Mouse (Mus musculus) heart, adult 11 months (tissue): ENCODE measurements around the gene Otogl.
"Not testable (repeated sequence)": the region's sequence is repeated elsewhere in the genome, so short reads cannot be mapped to it uniquely, and the experiment has no call there.

Experiments used
- DNase-seq: peaks from one replicate; pipeline ENCODE4 v3.0.0; 2022

Gene Otogl

GRCm38 (mm10) chr10:107804285-107804684 is 107.6 kb downstream of the Otogl start:
- not testable (repeated sequence) for DNase-seq

- DNase-seq: peak; percentile 89
Measured at GRCm38 (mm10) chr10:107799671-107800353, 112.1 kb downstream of the Otogl start.

GRCm38 (mm10) chr10:107794812-107795756 is 116.8 kb downstream of the Otogl start:
- DNase-seq: no peak

- DNase-seq: no peak
Measured at GRCm38 (mm10) chr10:107792491-107792890, 119.4 kb downstream of the Otogl start.

GRCm38 (mm10) chr10:107779548-107779947 is 132.4 kb downstream of the Otogl start:
- no peak for DNase-seq

- no peak for DNase-seq
Measured at GRCm38 (mm10) chr10:107759624-107760023, 152.3 kb downstream of the Otogl start.

GRCm38 (mm10) chr10:107753471-107753870 is 158.5 kb downstream of the Otogl start:
- DNase-seq: no peak

GRCm38 (mm10) chr10:107752351-107753143 is 159.4 kb downstream of the Otogl start:
- DNase-seq: peak; percentile 89

GRCm38 (mm10) chr10:107751944-107752343 is 160.0 kb downstream of the Otogl start:
- DNase-seq: no peak

GRCm38 (mm10) chr10:107747566-107747965 is 164.4 kb downstream of the Otogl start:
- no peak for DNase-seq

- DNase-seq: no peak
Measured at GRCm38 (mm10) chr10:107746717-107747116, 165.2 kb downstream of the Otogl start.

- no peak for DNase-seq
Measured at GRCm38 (mm10) chr10:107739815-107740214, 172.1 kb downstream of the Otogl start.

- no peak for DNase-seq
Measured at GRCm38 (mm10) chr10:107737743-107738142, 174.2 kb downstream of the Otogl start.

GRCm38 (mm10) chr10:107735448-107735847 is 176.5 kb downstream of the Otogl start:
- DNase-seq: no peak

- no peak for DNase-seq
Measured at GRCm38 (mm10) chr10:107734327-107734726, 177.6 kb downstream of the Otogl start.

GRCm38 (mm10) chr10:107725631-107726030 is 186.3 kb downstream of the Otogl start:
- DNase-seq: no peak

- no peak for DNase-seq
Measured at GRCm38 (mm10) chr10:107719806-107720205, 192.1 kb downstream of the Otogl start, which contains the start of gene Ptprq. Gene Ptprq (minus strand): TSS chr10:107720051.
